Mouse (Mus musculus): ENCODE data around the gene Rhbdd1.

DNA sequence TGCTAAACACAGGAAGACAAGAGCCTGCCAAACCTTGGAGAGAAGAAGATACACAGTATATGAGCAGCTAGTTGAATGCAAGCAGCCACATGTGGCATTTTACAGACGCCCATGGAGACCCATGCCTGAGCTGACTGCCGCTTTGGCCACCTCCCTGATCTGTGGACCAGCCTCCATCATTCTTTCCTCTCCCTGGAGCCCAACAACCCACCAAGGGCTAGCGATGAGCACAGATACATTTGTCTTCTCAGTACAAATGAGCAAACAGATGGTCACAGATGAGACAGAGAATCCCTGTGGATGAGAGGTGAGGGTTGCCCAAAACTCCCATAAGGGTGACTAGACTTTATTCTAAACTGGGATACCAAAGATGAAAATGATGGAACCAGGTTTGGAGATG lies 137.8 kb downstream of the Rhbdd1 start:
- TF ChIP-seq CTCF (IDR thresholded peaks at IDR 0.05; ENCODE audit: low read depth), result no peak
- no peak for TF ChIP-seq EP300 (IDR thresholded peaks at IDR 0.05; ENCODE audit: low read depth)
